Mouse (Mus musculus) lung, postnatal 0 days (tissue): ENCODE measurements around the gene Ercc6l.

Experiments used
- CTCF ChIP-seq: IDR thresholded peaks from 2 replicates; pipeline ENCODE4 v1.5.1; 2016; ENCODE audit warnings: antibody characterized with exemption, mild to moderate bottlenecking
- EP300 ChIP-seq: IDR thresholded peaks from 2 replicates; pipeline ENCODE4 v1.6.1; 2016; ENCODE audit warnings: antibody characterized with exemption, mild to moderate bottlenecking, control low read depth

DNA sequence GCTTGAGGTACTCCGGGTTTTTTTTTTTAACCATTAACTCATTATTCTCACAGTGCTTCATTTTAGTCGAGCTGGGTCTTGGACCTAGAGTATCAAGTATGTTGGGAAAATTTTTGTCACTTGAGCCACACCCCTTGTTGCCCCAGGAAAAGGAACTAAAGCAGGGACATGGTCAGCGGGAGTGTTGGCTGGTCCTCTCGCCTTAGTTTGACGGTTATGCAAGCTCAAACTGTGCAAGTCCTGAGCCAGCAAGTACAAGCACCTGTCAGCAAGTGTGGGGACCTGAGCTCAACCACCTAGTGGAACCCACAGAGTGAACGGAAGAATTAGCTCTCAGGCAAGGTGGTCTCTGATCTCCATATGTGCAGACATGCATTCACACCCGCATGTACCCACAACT lies 55.0 kb downstream of the Ercc6l start:
- TF ChIP-seq CTCF (no peak), EP300 (no peak)
